Mouse (Mus musculus): ENCODE data around the gene Pcsk2.

The Pcsk2 gene

GRCm38 (mm10) chr2:143646001-143646400 is 100.0 kb downstream of the Pcsk2 start:
- DNase-seq, result no peak

GRCm38 (mm10) chr2:143654621-143655020 is 108.7 kb downstream of the Pcsk2 start:
- DNase-seq, result no peak

GRCm38 (mm10) chr2:143656968-143657367 is 111.0 kb downstream of the Pcsk2 start:
- DNase-seq, result no peak

- no peak for DNase-seq
These were observed 120.8 kb downstream of the Pcsk2 start for GRCm38 (mm10) chr2:143666785-143667184.

- no peak for DNase-seq
These were observed 131.9 kb downstream of the Pcsk2 start for GRCm38 (mm10) chr2:143677869-143678268.

GRCm38 (mm10) chr2:143679513-143679912 is 133.6 kb downstream of the Pcsk2 start:
- DNase-seq, result no peak

- DNase-seq, result no peak
These were observed 136.1 kb downstream of the Pcsk2 start for GRCm38 (mm10) chr2:143681873-143682555.

- DNase-seq, result no peak
These were observed 137.6 kb downstream of the Pcsk2 start for GRCm38 (mm10) chr2:143683513-143683912.

- DNase-seq, result no peak
These were observed 145.3 kb downstream of the Pcsk2 start for GRCm38 (mm10) chr2:143691244-143691643.

GRCm38 (mm10) chr2:143696026-143696557 is 150.1 kb downstream of the Pcsk2 start:
- DNase-seq, result no peak

GRCm38 (mm10) chr2:143696704-143697103 is 150.7 kb downstream of the Pcsk2 start:
- DNase-seq, result no peak

- DNase-seq, result no peak
These were observed 155.2 kb downstream of the Pcsk2 start for GRCm38 (mm10) chr2:143701141-143701540.

- no peak for DNase-seq
These were observed 157.0 kb downstream of the Pcsk2 start for GRCm38 (mm10) chr2:143702931-143703344.

- no peak for DNase-seq
These were observed 162.2 kb downstream of the Pcsk2 start for GRCm38 (mm10) chr2:143708205-143708604.

GRCm38 (mm10) chr2:143709249-143709648 is 163.3 kb downstream of the Pcsk2 start:
- no peak for DNase-seq

- DNase-seq, result no peak
These were observed 164.0 kb downstream of the Pcsk2 start for GRCm38 (mm10) chr2:143709979-143710378.

GRCm38 (mm10) chr2:143711886-143712285 is 165.9 kb downstream of the Pcsk2 start:
- no peak for DNase-seq

- DNase-seq, result no peak
These were observed 166.9 kb downstream of the Pcsk2 start for GRCm38 (mm10) chr2:143712901-143713300.

- no peak for DNase-seq
These were observed 167.9 kb downstream of the Pcsk2 start for GRCm38 (mm10) chr2:143713902-143714301.

- no peak for DNase-seq
These were observed 169.2 kb downstream of the Pcsk2 start for GRCm38 (mm10) chr2:143715110-143715509.

GRCm38 (mm10) chr2:143723231-143723630 is 177.3 kb downstream of the Pcsk2 start:
- DNase-seq, result no peak

GRCm38 (mm10) chr2:143724101-143724500 is 178.1 kb downstream of the Pcsk2 start:
- no peak for DNase-seq

GRCm38 (mm10) chr2:143724720-143725119 is 178.8 kb downstream of the Pcsk2 start:
- no peak for DNase-seq

- no peak for DNase-seq
These were observed 186.5 kb downstream of the Pcsk2 start for GRCm38 (mm10) chr2:143732501-143732900.

GRCm38 (mm10) chr2:143735442-143735841 is 189.5 kb downstream of the Pcsk2 start:
- DNase-seq, result no peak

Data from lung, postnatal 10 days (tissue).